Mouse (Mus musculus) ovary, postnatal 14 days (tissue): ENCODE data around the gene Ift74.

Source experiments
- DNase-seq: peaks from one replicate; pipeline ENCODE4 v3.0.0; 2022; ENCODE audit warnings: low spot score

Gene Ift74

DNA sequence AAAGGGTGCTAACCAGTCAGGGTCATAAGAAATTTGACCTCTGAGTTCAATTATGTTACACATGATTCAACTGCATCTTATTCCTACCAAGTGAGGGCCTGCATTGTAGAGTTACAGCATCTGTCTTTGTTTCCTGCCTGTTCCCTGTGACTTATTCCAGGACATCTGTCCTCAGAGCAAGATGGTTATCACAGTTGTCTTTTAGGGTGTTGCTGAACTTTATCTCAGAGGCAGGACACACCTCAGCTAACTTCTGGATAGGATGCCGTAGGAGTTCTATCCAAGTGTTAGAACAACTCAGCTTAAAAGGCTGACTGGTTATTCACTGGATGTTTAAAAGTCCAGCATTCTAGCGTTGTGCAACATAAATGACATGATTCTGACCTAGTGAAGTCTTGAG lies 77.9 kb downstream of the Ift74 start:
- no peak for DNase-seq

DNA sequence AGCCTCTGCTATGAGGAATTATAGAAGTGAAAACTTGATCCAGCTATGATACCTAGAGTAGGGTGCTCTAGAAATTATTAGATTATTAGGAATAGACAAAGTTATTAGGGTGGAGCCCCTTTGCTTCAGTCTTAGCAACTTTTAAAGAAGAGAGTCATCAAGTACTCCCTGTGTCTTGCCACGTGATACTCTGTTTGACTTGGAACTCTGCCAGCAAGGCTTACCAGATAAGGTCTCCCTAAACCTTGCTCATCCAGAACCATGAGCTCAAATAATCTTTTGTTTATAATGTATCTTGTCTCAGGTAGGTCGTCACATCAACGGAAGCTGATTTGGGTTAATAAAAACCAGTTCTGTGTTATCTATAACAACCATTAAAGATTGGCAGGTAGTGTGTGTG lies 82.1 kb downstream of the Ift74 start:
- no peak for DNase-seq

DNA sequence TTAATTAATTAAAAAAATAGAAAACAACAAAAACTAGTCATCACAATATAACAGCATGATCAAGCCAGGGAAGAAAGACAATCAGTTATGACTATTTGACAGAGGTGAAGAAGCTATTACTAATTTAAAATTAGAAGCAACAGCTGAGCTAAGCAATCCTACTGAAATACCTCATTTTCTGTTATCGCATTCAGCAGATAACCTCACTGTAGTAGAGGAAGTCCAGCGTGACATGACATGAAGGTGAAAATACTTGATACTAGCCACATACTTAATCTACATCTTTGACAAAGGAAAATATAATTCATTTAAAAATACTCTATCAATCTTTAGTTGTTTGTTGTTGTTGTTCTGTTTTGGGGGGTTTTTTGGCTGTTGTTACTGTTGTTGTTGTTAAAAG lies 96.7 kb downstream of the Ift74 start:
- DNase-seq = no peak

DNA sequence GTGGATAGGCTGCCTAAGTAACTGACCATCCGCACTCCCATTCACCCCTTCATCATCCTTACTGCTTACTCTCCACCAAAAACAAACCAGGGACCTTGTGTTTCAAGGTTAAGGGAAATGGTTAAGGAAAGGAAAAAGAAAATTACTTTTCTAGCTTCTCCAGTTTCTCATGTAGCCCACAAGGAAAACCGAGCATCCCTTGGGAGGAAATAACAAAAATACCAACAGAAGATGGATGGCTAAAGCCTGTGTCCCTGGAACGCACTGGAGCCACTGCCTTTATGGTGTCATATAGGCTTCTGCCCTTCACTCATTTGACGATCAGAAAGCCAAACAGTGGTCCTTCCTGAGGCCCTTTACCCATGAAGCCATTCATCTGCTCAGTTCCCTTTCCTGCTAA lies 97.1 kb downstream of the Ift74 start:
- DNase-seq = no peak

DNA sequence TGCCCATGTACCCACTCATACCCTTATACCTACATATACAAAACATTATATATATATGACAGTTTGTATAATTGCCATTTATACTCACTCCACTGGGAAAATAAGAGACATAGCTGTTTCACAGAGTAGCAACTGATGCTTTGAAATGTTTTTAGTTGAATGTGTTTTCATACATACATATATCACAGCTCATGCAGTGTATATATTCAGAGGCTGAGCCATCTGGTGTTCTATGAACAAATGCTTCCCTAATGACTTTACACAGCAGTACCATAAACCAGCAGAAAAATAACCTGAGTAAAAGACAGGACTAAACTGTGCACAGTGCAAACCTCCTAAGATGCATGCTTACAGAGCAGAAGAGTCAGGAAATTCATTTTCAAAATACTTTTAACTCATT lies 99.5 kb downstream of the Ift74 start:
- DNase-seq = no peak

DNA sequence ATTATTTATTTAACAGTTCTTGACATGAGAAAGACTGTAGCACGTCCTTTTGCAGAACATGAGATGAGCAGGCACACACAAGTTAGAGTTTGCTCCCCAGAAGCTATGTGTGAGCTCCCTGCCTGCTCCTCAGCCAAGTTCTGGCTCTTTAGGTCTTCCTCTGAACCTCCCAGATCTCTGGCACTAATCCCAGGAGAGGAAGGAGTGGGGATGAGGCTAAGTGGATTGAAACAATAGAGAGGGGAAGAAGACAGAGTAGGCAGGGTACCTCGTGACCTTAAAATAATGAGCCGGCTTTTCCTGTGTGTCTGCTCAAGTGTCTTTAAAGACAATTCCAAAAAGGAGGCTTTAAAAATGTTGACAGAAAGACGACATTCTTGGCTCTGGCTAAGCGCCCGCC lies 100.9 kb downstream of the Ift74 start:
- no peak for DNase-seq

DNA sequence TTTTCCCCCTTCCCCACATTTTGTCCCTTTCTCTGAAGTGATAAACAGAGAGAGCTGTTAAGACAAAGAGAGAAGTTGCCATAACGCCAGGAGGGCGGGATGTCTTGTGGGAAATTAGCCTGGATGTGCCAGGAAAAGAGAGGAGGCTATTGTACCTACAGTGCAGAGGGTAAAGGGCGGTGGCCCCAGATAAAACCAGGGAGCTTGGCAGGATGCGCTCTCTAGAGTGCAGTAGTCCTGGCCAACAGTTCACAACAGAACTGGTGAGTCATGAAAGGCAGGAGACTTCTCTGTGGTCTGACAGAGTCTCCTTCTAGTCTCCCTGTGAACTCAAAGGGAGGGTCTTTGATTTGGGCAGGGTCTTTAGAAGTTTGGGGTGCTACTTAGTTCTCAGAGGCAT lies 111.5 kb downstream of the Ift74 start:
- no peak for DNase-seq

DNA sequence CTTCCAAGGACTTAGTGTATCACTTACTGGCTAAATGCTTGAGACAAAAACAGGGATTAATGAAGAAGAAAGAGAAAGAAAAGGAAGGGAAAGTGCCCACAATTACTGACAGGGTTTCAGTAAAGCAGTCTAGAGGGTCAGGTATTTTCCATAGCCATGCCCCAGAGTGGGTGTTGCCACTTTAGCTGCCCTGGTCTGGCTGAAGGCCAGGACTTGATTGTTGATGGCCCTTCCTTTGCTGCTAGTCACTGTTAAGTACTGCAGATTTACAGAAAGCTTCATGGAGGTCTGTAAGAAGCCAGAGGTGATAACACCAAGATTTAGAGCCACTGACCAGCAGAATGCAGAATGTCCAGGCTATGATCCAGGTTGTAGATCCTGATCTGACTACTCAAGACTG lies 118.4 kb downstream of the Ift74 start:
- DNase-seq = no peak

DNA sequence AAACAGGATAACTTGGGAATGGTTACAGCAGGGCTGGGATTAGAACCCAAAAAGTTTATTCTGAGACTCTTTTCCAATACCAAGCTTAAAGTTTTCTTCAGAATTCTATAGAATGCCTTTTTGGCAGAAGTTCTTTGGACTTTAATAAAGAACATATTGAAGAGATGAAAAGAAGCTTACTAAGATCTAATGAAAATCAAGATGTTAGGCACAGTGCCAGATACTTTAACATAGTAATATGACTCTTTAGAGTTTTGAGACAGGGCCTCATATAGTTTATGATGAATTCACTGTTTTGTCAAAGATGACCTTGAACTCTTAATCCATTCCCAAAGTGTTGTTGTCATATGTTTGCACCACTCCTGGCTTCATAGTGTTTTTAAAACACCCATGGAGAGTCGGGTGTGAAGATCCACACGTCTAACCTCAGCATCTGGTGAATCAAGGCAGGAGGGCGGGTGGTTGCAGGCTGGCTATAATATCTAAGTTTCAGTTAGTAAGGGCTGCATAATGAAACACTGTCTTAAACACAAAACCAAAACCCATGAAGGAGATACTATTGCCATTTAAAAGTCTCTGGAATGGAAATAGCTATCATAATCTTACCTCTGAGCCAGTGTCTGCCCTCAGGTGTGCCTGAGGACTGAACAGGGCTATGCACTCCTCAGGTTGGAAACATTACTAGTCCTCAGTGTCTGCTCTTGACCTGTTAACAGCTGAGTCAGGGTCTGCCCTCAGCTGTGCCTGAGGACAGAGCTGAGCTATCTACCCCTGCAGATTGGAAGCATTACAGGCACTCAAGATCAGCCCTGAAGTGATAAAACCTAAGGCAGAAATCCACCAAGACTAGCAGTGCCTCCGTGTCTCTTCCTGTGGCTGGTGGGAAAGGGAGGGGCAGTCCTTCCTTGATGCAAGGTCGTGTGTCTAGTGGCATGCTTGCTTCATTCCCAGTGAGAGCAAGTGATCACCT lies 123.3 kb downstream of the Ift74 start:
- DNase-seq = no peak

DNA sequence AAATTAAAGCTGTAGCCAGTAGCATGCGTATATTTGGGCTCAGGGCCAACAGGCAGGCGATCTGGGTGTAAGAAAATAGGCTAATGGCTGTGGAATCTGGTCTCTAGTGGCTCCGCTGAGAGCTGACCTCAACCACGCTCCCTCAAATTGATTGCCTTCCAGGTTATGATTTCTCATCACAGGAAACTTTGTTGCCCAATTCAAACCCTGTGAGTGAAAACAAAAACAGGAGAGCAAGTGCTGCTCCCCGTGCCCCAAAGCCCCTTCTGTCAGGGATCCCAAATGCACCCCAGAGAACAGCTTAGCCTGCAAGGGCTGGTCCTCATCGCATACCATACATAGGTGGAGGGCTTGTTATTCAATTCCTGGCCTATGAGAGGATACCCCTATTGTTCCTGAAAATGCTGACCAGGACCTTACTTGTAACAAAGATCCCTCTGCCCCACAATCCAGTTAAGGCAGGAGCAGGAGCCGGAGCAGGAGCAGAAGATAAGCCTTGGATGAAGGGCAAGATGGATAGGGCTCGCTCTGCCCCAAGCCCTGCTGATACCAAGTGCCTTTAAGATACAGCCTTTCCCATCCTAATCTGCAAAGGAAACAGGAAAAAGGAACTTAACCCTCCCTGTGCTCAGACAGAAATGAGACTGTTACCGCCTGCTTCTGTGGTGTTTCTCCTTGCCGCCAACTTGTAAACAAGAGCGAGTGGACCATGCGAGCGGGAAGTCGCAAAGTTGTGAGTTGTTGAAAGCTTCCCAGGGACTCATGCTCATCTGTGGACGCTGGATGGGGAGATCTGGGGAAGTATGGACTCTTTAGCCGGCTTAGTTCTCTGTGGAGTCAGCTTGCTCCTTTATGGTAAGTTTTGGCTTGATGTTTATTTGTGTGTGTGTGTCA lies 124.8 kb downstream of the Ift74 start, which contains the start of gene Tek:
TSS of gene Tek (plus strand) at position 452 of the 894 bp plus-strand sequence.
- DNase-seq = no peak

DNA sequence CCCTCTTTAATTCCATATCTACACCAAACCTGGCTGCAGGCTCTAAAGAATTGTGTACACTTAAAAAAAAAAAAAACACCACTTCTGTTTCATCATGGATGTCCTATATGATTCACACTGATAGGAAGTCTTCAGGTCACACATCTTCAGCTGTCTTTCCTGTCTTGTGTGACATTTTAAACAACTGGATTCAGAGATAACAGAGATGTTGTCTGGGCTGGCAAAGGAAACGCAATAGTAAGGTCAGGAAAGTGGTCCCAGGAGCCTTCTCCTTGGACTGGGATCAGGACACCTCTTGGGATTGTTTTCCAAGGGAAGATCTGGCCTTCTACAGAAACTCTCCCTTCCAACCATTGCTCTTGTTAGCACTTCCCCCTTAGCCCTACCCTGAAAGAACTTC lies 127.5 kb downstream of the Ift74 start:
- no peak for DNase-seq
